In the genomic region with DNA sequence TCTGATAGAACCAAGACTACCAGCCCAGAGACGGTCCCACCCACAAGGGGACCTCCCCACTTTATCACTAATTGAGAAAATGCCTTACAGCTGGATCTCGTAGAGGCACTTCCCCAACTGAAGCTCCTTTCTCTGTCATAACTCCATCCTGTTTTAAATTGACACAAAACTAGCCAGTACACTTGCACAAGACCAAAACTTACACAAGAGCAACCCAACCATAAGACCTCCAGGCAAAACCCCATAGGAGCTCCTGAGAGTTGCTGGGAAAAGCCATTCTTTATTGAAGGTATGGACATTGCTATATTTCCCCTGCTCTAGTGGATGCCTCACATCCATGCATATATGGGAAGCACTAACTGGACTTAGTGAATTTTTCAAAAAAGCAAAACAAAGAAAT, we compare ENCODE assay signal across 32 mouse cellular contexts. TPM values are rescaled to one million over a fixed set of nuclear protein-coding genes. Genes with fewer than 3 reads are reported as not detected.
"Had no signal": no experiment of that assay in that cellular context is flagged by ENCODE, and none has a peak within 500 bp of the region (broad histone marks: within the 10 kb centered on the region; RNA-seq: fewer than 3 reads in every experiment).

No protein-coding gene starts in this region.

- DNase-seq: kidney, adult 2 months; kidney, postnatal 36 days; layer of hippocampus, postnatal 36 days; liver, postnatal 0 days; lung, embryonic 14.5 days; lung, postnatal 4 days; midbrain, embryonic 14.5 days; retina, postnatal 1 day; thymus, adult 2 months; thymus, postnatal 14 days; thymus, postnatal 4 days had no signal

- ATAC-seq: intestine, postnatal 0 days; liver, postnatal 0 days; lung, postnatal 0 days had no signal

- H3K27ac ChIP-seq: kidney, postnatal 0 days; left cerebral cortex, adult 2 months; limb, embryonic 12.5 days; limb, embryonic 15.5 days; liver, embryonic 14.5 days; neural tube, embryonic 13.5 days; stomach, postnatal 0 days had no signal

- H3K4me3 ChIP-seq: left cerebral cortex, adult 2 months; limb, embryonic 12.5 days; limb, embryonic 15.5 days; neural tube, embryonic 13.5 days had no signal

- H3K4me1 ChIP-seq: limb, embryonic 12.5 days; limb, embryonic 15.5 days; neural tube, embryonic 13.5 days had no signal

RNA-seq across cellular contexts. Expression of a gene that starts 34.8 kb away (rescaled TPM):
- total RNA-seq: layer of hippocampus, adult 8-10 months; layer of hippocampus, postnatal 10 days; layer of hippocampus, postnatal 36 days; left cerebral cortex, adult 2 months; left cerebral cortex, postnatal 10 days; left cerebral cortex, postnatal 36 days; megakaryocyte-erythroid progenitor cell, adult 5-6 weeks; neutrophil, adult 5-6 weeks had no signal
- polyA plus RNA-seq: intestine, postnatal 0 days; kidney, adult 2 months; kidney, embryonic 14.5 days; kidney, postnatal 0 days; limb, embryonic 12.5 days; limb, embryonic 15.5 days; liver, embryonic 11.5 days; liver, embryonic 14.5 days; liver, postnatal 0 days; lung, embryonic 14.5 days; lung, postnatal 0 days; midbrain, embryonic 11.5 days; midbrain, embryonic 14.5 days; neural tube, embryonic 13.5 days; small intestine, adult 2 months; spleen, adult 2 months; stomach, embryonic 14.5 days; stomach, postnatal 0 days; thymus, adult 2 months had no signal
